Mouse (Mus musculus): ENCODE results near the gene Fam189a1. TPM values are rescaled to one million over a fixed set of nuclear protein-coding genes. Genes with fewer than 3 reads are reported as not detected.

Fam189a1 gene
- total RNA-seq, 2 experiments from 2014 or later = 0.23 TPM; not detected in 1

- DNase-seq = no peak
Observed at GRCm38 (mm10) chr7:64819683-64820082, 336.7 kb downstream of the Fam189a1 start.

GRCm38 (mm10) chr7:64808876-64809275 lies 347.5 kb downstream of the Fam189a1 start:
- DNase-seq = no peak

- DNase-seq = no peak
Observed at GRCm38 (mm10) chr7:64805100-64805499, 351.3 kb downstream of the Fam189a1 start.

- DNase-seq = no peak
Observed at GRCm38 (mm10) chr7:64795554-64795953, 360.8 kb downstream of the Fam189a1 start.

GRCm38 (mm10) chr7:64792031-64792430 lies 364.3 kb downstream of the Fam189a1 start:
- peak; percentile 40 for DNase-seq

- DNase-seq = no peak
Observed at GRCm38 (mm10) chr7:64791145-64791544, 365.2 kb downstream of the Fam189a1 start.

GRCm38 (mm10) chr7:64785040-64785439 lies 371.3 kb downstream of the Fam189a1 start:
- DNase-seq = no peak

- no peak for DNase-seq
Observed at GRCm38 (mm10) chr7:64779501-64779900, 376.9 kb downstream of the Fam189a1 start.

GRCm38 (mm10) chr7:64776708-64777489 lies 379.5 kb downstream of the Fam189a1 start:
- DNase-seq = no peak

- no peak for DNase-seq
Observed at GRCm38 (mm10) chr7:64773465-64773864, 382.9 kb downstream of the Fam189a1 start.

- DNase-seq = no peak
Observed at GRCm38 (mm10) chr7:64770779-64771390, 385.5 kb downstream of the Fam189a1 start.

- DNase-seq = no peak
Observed at GRCm38 (mm10) chr7:64769768-64770167, 386.6 kb downstream of the Fam189a1 start.

GRCm38 (mm10) chr7:64765595-64765994 lies 390.8 kb downstream of the Fam189a1 start:
- no peak for DNase-seq

- no peak for DNase-seq
Observed at GRCm38 (mm10) chr7:64755141-64755540, 401.2 kb downstream of the Fam189a1 start.

GRCm38 (mm10) chr7:64754161-64754560 lies 402.2 kb downstream of the Fam189a1 start:
- DNase-seq = no peak

GRCm38 (mm10) chr7:64753678-64754077 lies 402.7 kb downstream of the Fam189a1 start:
- DNase-seq = no peak

GRCm38 (mm10) chr7:64752133-64752532 lies 404.2 kb downstream of the Fam189a1 start:
- no peak for DNase-seq

GRCm38 (mm10) chr7:64751465-64751864 lies 404.9 kb downstream of the Fam189a1 start:
- DNase-seq = no peak

GRCm38 (mm10) chr7:64743610-64744009 lies 412.8 kb downstream of the Fam189a1 start:
- no peak for DNase-seq

- DNase-seq = no peak
Observed at GRCm38 (mm10) chr7:64741333-64742307, 414.8 kb downstream of the Fam189a1 start.

- no peak for DNase-seq
Observed at GRCm38 (mm10) chr7:64739131-64739530, 417.2 kb downstream of the Fam189a1 start.

- no peak for DNase-seq
Observed at GRCm38 (mm10) chr7:64729785-64730184, 426.6 kb downstream of the Fam189a1 start.

Data from gastrocnemius, postnatal 25 days (tissue).